Mouse (Mus musculus) midbrain, embryonic 16.5 days (tissue): ENCODE measurements around the gene Sf3b1. TPM values are rescaled to one million over a fixed set of nuclear protein-coding genes. Genes with fewer than 3 reads are reported as not detected.

ENCODE experiments used
- polyA plus RNA-seq: library from polyadenylated mRNA; unstranded; fragments of >200 nt; fragmentation: Nextera tagmentation; extraction: Ambion mirVana; gene quantifications from 2 replicates; pipeline ENCODE4 v1.2.1, GENCODE M21; 2015

Sf3b1 gene
- polyA plus RNA-seq, 1 experiment from 2014 or later: 297 TPM

Other genes with a start within 250 kb of the Sf3b1 start
- gene Ankrd44, start 101.1 kb downstream of the Sf3b1 start, polyA plus RNA-seq: 29.9 and 31.4 TPM in 2 replicates
- 29.9 and 34.4 TPM in 2 replicates for gene Coq10b, start 25.3 kb upstream of the Sf3b1 start, polyA plus RNA-seq
- gene Hspe1, start 60.7 kb upstream of the Sf3b1 start, polyA plus RNA-seq: 224 and 238 TPM in 2 replicates
- 255 and 276 TPM in 2 replicates for gene Hspd1, start 60.8 kb upstream of the Sf3b1 start, polyA plus RNA-seq
- gene Mob4, start 103.8 kb upstream of the Sf3b1 start, polyA plus RNA-seq: 171 and 194 TPM in 2 replicates
- 7.9 and 10.6 TPM in 2 replicates for gene Rftn2, start 199.3 kb upstream of the Sf3b1 start, polyA plus RNA-seq
- 3.7 and 4.0 TPM in 2 replicates for gene Mars2, start 209.7 kb upstream of the Sf3b1 start, polyA plus RNA-seq